Mouse (Mus musculus): Measurements from ENCODE around the gene Cnnm4.

GRCm38 (mm10) chr1:36556553-36557456 is 85.4 kb downstream of the Cnnm4 start:
- TF ChIP-seq CTCF (IDR thresholded peaks at IDR 0.05; ENCODE audit: low read depth, low read length) = peak; percentile 77
- TF ChIP-seq POLR2A (IDR thresholded peaks at IDR 0.05; ENCODE audit: extremely low read depth, insufficient read depth, low read length) = peak; percentile 77; the same call in 1 of the 2 replicates

All from liver, adult 2 months (tissue).